Mouse (Mus musculus): ENCODE data around the gene 1110057P08Rik. TPM values are rescaled to one million over a fixed set of nuclear protein-coding genes. Genes with fewer than 3 reads are reported as not detected.
"Not testable (repeated sequence)": the region's sequence is repeated elsewhere in the genome, so short reads cannot be mapped to it uniquely, and the experiment has no call there.

1110057P08Rik gene
- not detected for total RNA-seq (2021)
- long read RNA-seq, experiment 1, result 0 reads
- long read RNA-seq, experiment 2, result 0 reads

DNA sequence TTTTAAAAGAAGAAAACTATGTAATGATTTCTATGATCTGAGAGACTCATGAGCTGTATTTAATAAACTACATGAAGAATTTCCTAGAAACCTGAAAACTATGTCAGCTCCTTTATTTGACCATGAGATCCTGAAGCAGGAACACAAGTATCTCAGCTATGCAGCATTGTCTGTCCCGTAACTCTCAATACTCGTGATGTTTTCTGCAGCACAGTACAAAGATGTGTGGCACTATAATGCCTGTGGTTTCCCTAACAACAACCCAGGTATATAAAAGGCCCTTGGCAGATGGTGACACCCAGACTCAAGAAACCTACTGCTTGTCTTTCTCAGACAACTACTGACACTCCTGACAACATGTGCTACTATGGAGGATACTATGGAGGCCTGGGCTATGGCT is at the start of gene 1110057P08Rik:
Gene 1110057P08Rik, plus strand, starts transcription at position 301 of the 400 bp plus-strand sequence.
- DNase-seq (ENCODE audit: low spot score), result no peak

DNA sequence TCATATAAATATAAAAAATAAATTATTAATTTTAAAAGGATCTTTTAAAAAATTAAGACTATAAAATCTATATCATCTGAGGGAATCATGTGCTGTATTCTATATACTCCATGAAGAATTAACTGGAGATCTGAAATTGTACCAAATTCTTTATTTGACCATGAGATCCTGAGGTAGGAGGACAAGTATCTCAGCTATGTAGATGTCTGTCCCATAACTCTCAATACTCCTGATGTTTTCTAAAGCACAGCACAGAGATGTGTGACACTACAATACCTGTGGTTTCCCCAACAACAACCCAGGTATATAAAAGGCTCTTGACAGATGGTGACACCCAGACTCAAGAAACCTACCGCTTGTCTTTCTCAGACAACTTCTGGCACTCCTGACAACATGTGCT is 34.0 kb upstream of the 1110057P08Rik start, which contains the start of gene Gm6358:
Gene Gm6358, plus strand, starts transcription at position 301 of the 400 bp plus-strand sequence.
- no peak for DNase-seq (ENCODE audit: low spot score)

- DNase-seq (ENCODE audit: low spot score), result no peak
Observed at GRCm38 (mm10) chr16:89150786-89151185, 23.7 kb upstream of the 1110057P08Rik start, which contains the start of gene Gm10061. Gm10061 (plus strand) TSS chr16:89151086.

DNA sequence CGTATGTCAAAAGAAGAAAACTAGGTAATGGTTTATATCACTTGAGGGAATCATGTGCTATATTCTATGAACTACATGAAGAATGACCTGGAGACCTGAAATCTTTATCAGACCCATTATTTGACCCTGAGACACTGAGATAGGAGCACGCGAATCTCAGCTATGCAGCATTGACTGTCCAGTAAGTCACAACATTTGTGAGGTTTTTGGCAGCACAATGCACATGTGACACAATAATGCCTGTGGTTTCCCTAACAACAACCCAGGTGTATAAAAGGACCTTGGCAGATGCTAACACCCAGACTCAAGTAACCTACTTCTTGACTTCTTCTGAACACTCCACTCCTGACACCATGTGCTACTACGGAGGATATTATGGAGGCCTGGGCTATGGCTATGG is 16.9 kb upstream of the 1110057P08Rik start, which contains the start of gene Gm9789:
Gene Gm9789, plus strand, starts transcription at position 301 of the 400 bp plus-strand sequence.
- DNase-seq (ENCODE audit: low spot score), result no peak

DNA sequence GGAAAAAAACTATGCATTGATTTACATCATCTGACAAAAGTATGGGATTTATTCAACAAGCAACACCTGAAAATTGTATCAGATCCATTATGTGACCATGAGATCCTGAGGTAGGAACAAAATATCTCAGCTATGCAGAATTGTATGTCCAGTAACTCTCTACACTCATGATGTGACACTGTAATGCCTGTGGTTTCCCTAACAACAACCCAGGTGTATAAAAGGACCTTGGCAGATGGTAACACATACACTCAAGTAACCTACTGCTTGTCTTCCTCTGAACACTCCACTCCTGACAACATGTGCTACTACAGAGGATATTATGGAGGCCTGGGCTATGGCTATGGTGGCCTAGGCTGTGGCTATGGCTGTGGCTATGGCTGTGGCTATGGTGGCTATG is 5.3 kb upstream of the 1110057P08Rik start, which contains the start of gene Gm7735:
Gene Gm7735, plus strand, starts transcription at position 301 of the 400 bp plus-strand sequence.
- DNase-seq (ENCODE audit: low spot score), result not testable (repeated sequence)

GRCm38 (mm10) chr16:89188621-89189020 is 14.1 kb downstream of the 1110057P08Rik start:
- no peak for DNase-seq (ENCODE audit: low spot score)

- no peak for DNase-seq (ENCODE audit: low spot score)
Observed at GRCm38 (mm10) chr16:89205561-89205960, 31.0 kb downstream of the 1110057P08Rik start, which contains the start of gene Krtap20-2. Krtap20-2 (plus strand) TSS chr16:89205861.

Other genes with a start within 250 kb of the 1110057P08Rik start
- gene Krtap19-9b, start 242.5 kb upstream of the 1110057P08Rik start, total RNA-seq (2021), result not detected
- gene Krtap16-3, start 211.9 kb upstream of the 1110057P08Rik start, total RNA-seq (2021), result not detected
- gene Krtap22-2, start 164.0 kb upstream of the 1110057P08Rik start, total RNA-seq (2021), result not detected
- not detected for gene Gm10229, start 159.5 kb upstream of the 1110057P08Rik start, total RNA-seq (2021)
- gene Krtap6-1, start 143.0 kb upstream of the 1110057P08Rik start, total RNA-seq (2021), result not detected
- gene Gm10228, start 133.3 kb upstream of the 1110057P08Rik start, total RNA-seq (2021), result not detected
- not detected for gene Krtap6-5, start 126.9 kb upstream of the 1110057P08Rik start, total RNA-seq (2021)
- gene 1110025L11Rik, start 110.7 kb upstream of the 1110057P08Rik start, total RNA-seq (2021), result not detected
- not detected for gene Krtap6-3, start 90.7 kb upstream of the 1110057P08Rik start, total RNA-seq (2021)
- not detected for gene Gm6358, start 33.9 kb upstream of the 1110057P08Rik start, total RNA-seq (2021)
- gene Gm10061, start 23.6 kb upstream of the 1110057P08Rik start, total RNA-seq (2021), result not detected
- gene Gm9789, start 16.8 kb upstream of the 1110057P08Rik start, total RNA-seq (2021), result not detected
- gene Gm7735, start 5.2 kb upstream of the 1110057P08Rik start, total RNA-seq (2021), result not detected
- not detected for gene Krtap20-2, start 31.1 kb downstream of the 1110057P08Rik start, total RNA-seq (2021)
- not detected for gene Krtap21-1, start 229.1 kb downstream of the 1110057P08Rik start, total RNA-seq (2021)
- not detected for gene Krtap6-2, start 245.4 kb downstream of the 1110057P08Rik start, total RNA-seq (2021)